Mouse (Mus musculus): Measurements from ENCODE around the gene Shroom3.

DNA sequence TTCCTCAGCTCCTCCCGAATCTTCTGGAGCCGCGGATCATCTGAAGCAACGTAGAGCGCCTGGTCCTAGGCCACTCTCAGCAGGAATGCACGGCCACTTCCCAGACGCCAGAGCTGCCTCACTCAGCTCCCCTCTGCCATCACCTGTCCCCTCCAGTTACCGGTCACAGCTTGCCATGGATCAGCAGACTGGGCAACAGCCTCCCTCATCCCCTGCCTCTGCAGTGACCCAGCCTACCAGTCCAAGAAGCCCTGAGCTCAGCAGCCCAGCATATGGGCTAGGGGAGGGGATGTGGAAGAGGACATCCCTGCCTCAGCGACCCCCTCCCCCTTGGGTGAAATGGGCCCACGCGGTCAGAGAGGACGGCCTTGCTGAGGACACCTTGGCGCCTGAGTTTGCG lies 267.3 kb downstream of the Shroom3 start:
- TF ChIP-seq CTCF (conservative IDR thresholded peaks at IDR 0.05; ENCODE audit: insufficient read depth, insufficient read length, low read depth, low read length) (no peak), POLR2A (IDR thresholded peaks at IDR 0.05; ENCODE audit: low read depth, low read length) (no peak)

Measured in kidney, adult 2 months (tissue).